Mouse (Mus musculus) lung, postnatal 4 days (tissue): Measurements from ENCODE around the gene Zc3hav1.
A peak's percentile ranks its signal among the peaks of the same experiment; 100 is the strongest.
"Not testable (repeated sequence)": the region's sequence is repeated elsewhere in the genome, so short reads cannot be mapped to it uniquely, and the experiment has no call there.

Experiments
- DNase-seq, 2 experiments: peaks; one replicate each; pipeline ENCODE4 v3.0.0; 2021

Gene Zc3hav1

GRCm38 (mm10) chr6:38353811-38354722 is at the start of gene Zc3hav1:
Gene Zc3hav1 (minus strand): TSS chr6:38354603.
- DNase-seq, result peak; percentile 89 to 90

GRCm38 (mm10) chr6:38389671-38390070 is 35.3 kb upstream of the Zc3hav1 start:
- DNase-seq, result peak in 1 of 2 experiments; percentile 15

- peak; percentile 87 to 90 for DNase-seq
Measured at GRCm38 (mm10) chr6:38381129-38381771, 26.8 kb upstream of the Zc3hav1 start, which contains the start of gene Ttc26. Gene Ttc26 (plus strand): TSS chr6:38381469.

- DNase-seq, result no peak
Measured at GRCm38 (mm10) chr6:38380764-38381128, 26.3 kb upstream of the Zc3hav1 start.

- DNase-seq, result no peak
Measured at GRCm38 (mm10) chr6:38374271-38374670, 19.9 kb upstream of the Zc3hav1 start.

GRCm38 (mm10) chr6:38369945-38370344 is 15.5 kb upstream of the Zc3hav1 start:
- DNase-seq, result no peak

- DNase-seq, result no peak
Measured at GRCm38 (mm10) chr6:38364121-38364520, 9.7 kb upstream of the Zc3hav1 start.

GRCm38 (mm10) chr6:38363370-38363769 is 9.0 kb upstream of the Zc3hav1 start:
- no peak for DNase-seq

GRCm38 (mm10) chr6:38361937-38362336 is 7.5 kb upstream of the Zc3hav1 start:
- no peak for DNase-seq

- DNase-seq, result no peak
Measured at GRCm38 (mm10) chr6:38361065-38361464, 6.7 kb upstream of the Zc3hav1 start.

- peak in 1 of 2 experiments; percentile 30 for DNase-seq
Measured at GRCm38 (mm10) chr6:38359736-38360499, 5.5 kb upstream of the Zc3hav1 start.

- not testable (repeated sequence) for DNase-seq
Measured at GRCm38 (mm10) chr6:38359044-38359735, 4.8 kb upstream of the Zc3hav1 start.

GRCm38 (mm10) chr6:38358253-38359027 is 4.0 kb upstream of the Zc3hav1 start:
- no peak for DNase-seq

GRCm38 (mm10) chr6:38357603-38358252 is 3.3 kb upstream of the Zc3hav1 start:
- no peak for DNase-seq

- not testable (repeated sequence) for DNase-seq
Measured at GRCm38 (mm10) chr6:38356661-38357433, 2.4 kb upstream of the Zc3hav1 start.

- no peak for DNase-seq
Measured at GRCm38 (mm10) chr6:38355862-38356261, 1.5 kb upstream of the Zc3hav1 start.

GRCm38 (mm10) chr6:38355354-38355823 is 986 bp upstream of the Zc3hav1 start:
- no peak for DNase-seq

GRCm38 (mm10) chr6:38354723-38355353 is 435 bp upstream of the Zc3hav1 start:
- no peak for DNase-seq

- no peak for DNase-seq
Measured at GRCm38 (mm10) chr6:38353181-38353580, 1.2 kb downstream of the Zc3hav1 start.

- no peak for DNase-seq
Measured at GRCm38 (mm10) chr6:38352451-38352850, 2.0 kb downstream of the Zc3hav1 start.
